Mouse (Mus musculus): ENCODE data around the gene Wdr93. TPM values are rescaled to one million over a fixed set of nuclear protein-coding genes. Genes with fewer than 3 reads are reported as not detected.

Gene Wdr93
- polyA plus RNA-seq, 1 experiment: 0.10 TPM

DNA sequence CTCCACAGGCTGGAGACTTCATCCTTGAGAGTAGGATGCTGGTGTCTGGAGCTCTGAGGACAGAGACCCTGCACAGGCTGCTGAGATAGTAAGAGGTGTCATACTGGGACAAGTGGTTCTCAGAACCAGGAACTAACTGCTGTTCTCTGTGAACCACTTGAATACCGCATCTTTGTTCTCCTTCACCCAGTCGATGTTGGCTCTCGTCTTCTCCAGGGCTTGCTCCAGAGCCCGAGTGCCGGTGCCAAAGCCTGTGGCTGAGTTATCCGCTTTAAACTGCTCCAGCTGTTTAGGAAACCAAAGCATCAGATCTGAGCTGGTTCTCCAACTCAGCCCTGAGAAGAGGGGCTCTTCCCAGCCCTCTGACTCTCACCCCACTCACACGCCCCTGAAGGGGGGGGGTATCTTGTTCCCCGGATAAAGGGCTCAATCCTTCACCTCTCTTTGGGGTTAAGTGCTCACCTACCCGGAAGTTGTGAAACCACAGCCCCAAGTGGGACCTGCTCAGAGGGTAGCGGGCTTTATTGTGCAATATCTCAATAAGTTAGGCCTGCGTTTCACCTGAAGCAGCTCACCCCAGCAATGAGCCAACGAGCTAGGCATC lies 79.2 kb downstream of the Wdr93 start:
- H3K36me3 ChIP-seq (ENCODE audit: control insufficient read depth, insufficient read depth): no peaks in the 10 kb centered on the region
- no peak overlapping the region for H3ac ChIP-seq (ENCODE audit: control insufficient read depth, insufficient read length)
- no peaks in the 10 kb centered on the region for H3K27me3 ChIP-seq (ENCODE audit: control insufficient read depth, insufficient read depth, insufficient read length)
- TF ChIP-seq MYOD1 (IDR thresholded peaks at IDR 0.05; ENCODE audit: control insufficient read depth in 1 of 3, insufficient read length in 2 of 3, low read depth in 2 of 3) (no peak), MAX (IDR thresholded peaks at IDR 0.05; ENCODE audit: low read depth) (no peak), SRF (IDR thresholded peaks at IDR 0.05; ENCODE audit: control insufficient read depth, insufficient read length, low read depth) (no peak), REST (IDR thresholded peaks at IDR 0.05; ENCODE audit: insufficient read depth, insufficient read length) (no peak)
- no peak overlapping the region for H3K4me2 ChIP-seq (ENCODE audit: low read depth)
- no peaks in the 10 kb centered on the region for H3K79me2 ChIP-seq (ENCODE audit: control insufficient read depth, insufficient read depth)
- H3K4me3 ChIP-seq: no peak overlapping the region

DNA sequence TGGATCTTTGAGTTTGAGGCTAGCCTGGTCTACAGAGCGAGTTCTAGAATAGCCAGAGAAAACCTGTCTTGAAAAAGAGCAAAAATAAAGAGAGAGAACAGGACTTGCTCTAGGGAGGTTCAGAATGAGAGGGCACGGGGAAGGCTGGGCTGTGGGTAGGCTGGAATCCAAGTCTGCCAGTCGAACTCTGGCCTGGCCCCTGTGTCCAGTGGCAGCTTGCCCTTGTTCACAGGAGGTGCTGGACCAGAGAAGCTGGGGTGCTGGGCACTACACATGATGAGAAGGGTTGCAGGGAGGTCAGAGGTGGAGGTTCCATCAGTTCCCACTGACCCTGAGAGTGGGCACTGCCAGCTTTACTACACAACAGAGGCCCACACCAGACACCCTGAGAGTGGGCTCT lies 85.4 kb downstream of the Wdr93 start:
- no peaks in the 10 kb centered on the region for H3K27me3 ChIP-seq (ENCODE audit: control insufficient read depth, insufficient read depth, insufficient read length)
- H3K4me2 ChIP-seq (ENCODE audit: low read depth): no peak overlapping the region
- no peak overlapping the region for H3K4me3 ChIP-seq
- H3K36me3 ChIP-seq (ENCODE audit: control insufficient read depth, insufficient read depth): no peaks in the 10 kb centered on the region
- H3ac ChIP-seq (ENCODE audit: control insufficient read depth, insufficient read length): no peak overlapping the region
- no peak for TF ChIP-seq MAX (IDR thresholded peaks at IDR 0.05; ENCODE audit: low read depth)
- TF ChIP-seq E2F4 (IDR thresholded peaks at IDR 0.05; ENCODE audit: insufficient read depth): no peak
- no peak for TF ChIP-seq SRF (IDR thresholded peaks at IDR 0.05; ENCODE audit: control insufficient read depth, insufficient read length, low read depth)
- TF ChIP-seq CEBPB (IDR thresholded peaks at IDR 0.05; ENCODE audit: insufficient read depth, poor library complexity, severe bottlenecking): no peak
- no peak for TF ChIP-seq POLR2A (IDR thresholded peaks at IDR 0.05; ENCODE audit: insufficient read length, low read depth)
- TF ChIP-seq REST (IDR thresholded peaks at IDR 0.05; ENCODE audit: insufficient read depth, insufficient read length): no peak
- TF ChIP-seq MYOD1 (IDR thresholded peaks at IDR 0.05; ENCODE audit: control insufficient read depth in 1 of 3, insufficient read length in 2 of 3, low read depth in 2 of 3): no peak
- no peak for TF ChIP-seq POLR2AphosphoS2 (IDR thresholded peaks at IDR 0.05; ENCODE audit: insufficient read length, low read depth)
- no peak for TF ChIP-seq USF1 (IDR thresholded peaks at IDR 0.05; ENCODE audit: low read depth)
- TF ChIP-seq TCF3 (IDR thresholded peaks at IDR 0.05; ENCODE audit: insufficient read length, low read depth): no peak
- TF ChIP-seq MYOG (IDR thresholded peaks at IDR 0.05; ENCODE audit: control insufficient read depth in 1 of 3, insufficient read depth in 1 of 3, insufficient read length in 2 of 3, low read depth in 2 of 3): no peak
- TF ChIP-seq TCF12 (IDR thresholded peaks at IDR 0.05; ENCODE audit: insufficient read depth, poor library complexity, severe bottlenecking): no peak
- no peaks in the 10 kb centered on the region for H3K79me2 ChIP-seq (ENCODE audit: control insufficient read depth, insufficient read depth)

DNA sequence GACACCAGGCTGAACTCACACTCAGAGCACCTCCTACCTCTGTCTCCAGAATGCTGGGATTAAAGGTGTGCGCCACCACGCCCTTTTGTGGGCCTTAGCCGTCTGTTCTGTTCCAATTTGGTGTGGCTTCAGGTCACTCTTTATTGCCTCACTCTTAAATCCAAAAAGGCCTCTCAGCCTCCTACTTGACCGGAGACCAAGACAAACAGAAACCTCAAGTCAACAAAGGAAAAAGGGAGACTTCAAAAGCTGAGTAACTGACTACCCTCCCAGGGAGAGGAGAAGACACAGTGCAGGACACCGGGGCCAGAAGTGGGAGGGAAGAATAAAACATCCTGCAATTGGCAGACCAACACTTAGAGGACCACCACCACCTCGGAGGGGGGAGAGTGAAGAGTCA lies 88.2 kb downstream of the Wdr93 start:
- H3K4me2 ChIP-seq (ENCODE audit: low read depth): no peak overlapping the region
- no peak overlapping the region for H3ac ChIP-seq (ENCODE audit: control insufficient read depth, insufficient read length)
- H3K4me3 ChIP-seq: no peak overlapping the region
- H3K27me3 ChIP-seq (ENCODE audit: control insufficient read depth, insufficient read depth, insufficient read length): no peaks in the 10 kb centered on the region
- H3K36me3 ChIP-seq (ENCODE audit: control insufficient read depth, insufficient read depth): no peaks in the 10 kb centered on the region
- TF ChIP-seq MYOG (IDR thresholded peaks at IDR 0.05; ENCODE audit: control insufficient read depth in 1 of 3, insufficient read depth in 1 of 3, insufficient read length in 2 of 3, low read depth in 2 of 3) (no peak), POLR2AphosphoS2 (IDR thresholded peaks at IDR 0.05; ENCODE audit: insufficient read length, low read depth) (no peak), CEBPB (IDR thresholded peaks at IDR 0.05; ENCODE audit: insufficient read depth, poor library complexity, severe bottlenecking) (no peak), USF1 (IDR thresholded peaks at IDR 0.05; ENCODE audit: low read depth) (no peak), MYOD1 (IDR thresholded peaks at IDR 0.05; ENCODE audit: control insufficient read depth in 1 of 3, insufficient read length in 2 of 3, low read depth in 2 of 3) (no peak), MAX (IDR thresholded peaks at IDR 0.05; ENCODE audit: low read depth) (no peak)
- no peaks in the 10 kb centered on the region for H3K79me2 ChIP-seq (ENCODE audit: control insufficient read depth, insufficient read depth)

DNA sequence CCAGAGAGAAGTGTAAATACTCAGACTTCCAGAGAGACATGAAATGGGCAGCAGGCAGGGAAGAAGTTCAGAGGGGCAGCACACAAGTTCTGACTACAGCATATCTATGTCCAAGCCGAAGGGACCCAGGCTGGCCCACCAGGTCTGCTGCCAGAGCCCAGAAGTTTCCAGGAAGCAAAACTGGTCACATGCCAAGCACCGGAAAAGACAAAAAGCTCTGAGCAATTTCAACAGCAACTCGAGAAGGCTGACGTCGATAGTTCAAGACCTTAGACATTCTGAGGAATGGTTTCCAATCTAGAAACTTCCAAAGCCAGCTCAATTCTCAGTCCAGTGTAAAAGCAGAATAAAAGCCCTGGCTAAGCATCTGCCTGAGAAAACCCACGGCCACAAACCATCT lies 88.6 kb downstream of the Wdr93 start:
- Histone ChIP-seq H3K4me3 (no peak overlapping the region), H3K79me2 (ENCODE audit: control insufficient read depth, insufficient read depth) (no peaks in the 10 kb centered on the region), H3K36me3 (ENCODE audit: control insufficient read depth, insufficient read depth) (no peaks in the 10 kb centered on the region), H3K4me2 (ENCODE audit: low read depth) (no peak overlapping the region), H3ac (ENCODE audit: control insufficient read depth, insufficient read length) (no peak overlapping the region), H3K27me3 (ENCODE audit: control insufficient read depth, insufficient read depth, insufficient read length) (no peaks in the 10 kb centered on the region)
- no peak for TF ChIP-seq TCF3 (IDR thresholded peaks at IDR 0.05; ENCODE audit: insufficient read length, low read depth)
- TF ChIP-seq MYOD1 (IDR thresholded peaks at IDR 0.05; ENCODE audit: control insufficient read depth in 1 of 3, insufficient read length in 2 of 3, low read depth in 2 of 3): no peak
- no peak for TF ChIP-seq REST (IDR thresholded peaks at IDR 0.05; ENCODE audit: insufficient read depth, insufficient read length)
- TF ChIP-seq MYOG (IDR thresholded peaks at IDR 0.05; ENCODE audit: control insufficient read depth in 1 of 3, insufficient read depth in 1 of 3, insufficient read length in 2 of 3, low read depth in 2 of 3): no peak
- TF ChIP-seq POLR2AphosphoS2 (IDR thresholded peaks at IDR 0.05; ENCODE audit: insufficient read length, low read depth): no peak
- TF ChIP-seq SRF (IDR thresholded peaks at IDR 0.05; ENCODE audit: control insufficient read depth, insufficient read length, low read depth): no peak
- TF ChIP-seq USF1 (IDR thresholded peaks at IDR 0.05; ENCODE audit: low read depth): no peak
- TF ChIP-seq MAX (IDR thresholded peaks at IDR 0.05; ENCODE audit: low read depth): no peak
- no peak for TF ChIP-seq TCF12 (IDR thresholded peaks at IDR 0.05; ENCODE audit: insufficient read depth, poor library complexity, severe bottlenecking)
- no peak for TF ChIP-seq POLR2A (IDR thresholded peaks at IDR 0.05; ENCODE audit: insufficient read length, low read depth)

DNA sequence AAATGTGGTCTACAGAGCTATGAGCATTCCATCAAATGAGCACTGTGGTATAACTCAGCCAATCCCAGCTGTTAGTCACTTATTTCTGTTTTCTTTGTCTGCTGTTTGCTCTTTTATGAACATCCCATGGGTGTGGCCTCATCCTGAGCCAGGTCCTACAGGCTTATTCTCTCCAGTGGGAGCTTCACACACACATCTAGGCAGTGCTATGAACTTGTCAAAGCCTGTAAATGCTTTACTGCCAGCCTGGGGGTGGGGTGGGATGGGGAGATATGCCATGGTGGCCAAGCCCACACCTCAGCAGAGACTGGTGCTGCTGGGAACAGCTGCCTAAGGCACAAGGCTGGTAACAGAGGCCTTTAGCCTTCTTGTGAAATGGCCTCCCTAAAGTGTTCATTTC lies 90.0 kb downstream of the Wdr93 start:
- no peaks in the 10 kb centered on the region for H3K79me2 ChIP-seq (ENCODE audit: control insufficient read depth, insufficient read depth)
- H3K36me3 ChIP-seq (ENCODE audit: control insufficient read depth, insufficient read depth): no peaks in the 10 kb centered on the region
- no peak overlapping the region for H3ac ChIP-seq (ENCODE audit: control insufficient read depth, insufficient read length)
- TF ChIP-seq MYOD1 (IDR thresholded peaks at IDR 0.05; ENCODE audit: control insufficient read depth in 1 of 3, insufficient read length in 2 of 3, low read depth in 2 of 3): peak in 1 of 3 experiments; percentile 14
- peak in 1 of 3 experiments; percentile 31 for TF ChIP-seq MYOG (IDR thresholded peaks at IDR 0.05; ENCODE audit: control insufficient read depth in 1 of 3, insufficient read depth in 1 of 3, insufficient read length in 2 of 3, low read depth in 2 of 3)
- TF ChIP-seq CEBPB (IDR thresholded peaks at IDR 0.05; ENCODE audit: insufficient read depth, poor library complexity, severe bottlenecking): no peak
- TF ChIP-seq TCF3 (IDR thresholded peaks at IDR 0.05; ENCODE audit: insufficient read length, low read depth): no peak
- TF ChIP-seq MAX (IDR thresholded peaks at IDR 0.05; ENCODE audit: low read depth): no peak
- no peak for TF ChIP-seq E2F4 (IDR thresholded peaks at IDR 0.05; ENCODE audit: insufficient read depth)
- no peaks in the 10 kb centered on the region for H3K27me3 ChIP-seq (ENCODE audit: control insufficient read depth, insufficient read depth, insufficient read length)
- no peak overlapping the region for H3K4me2 ChIP-seq (ENCODE audit: low read depth)
- no peak overlapping the region for H3K4me3 ChIP-seq

All from myocyte (in vitro differentiated cells).